ENCODE assay signal across 8 mouse cellular contexts in genomic region chr17:33718384-33718881, GRCm38 (mm10). TPM values are rescaled to one million over a fixed set of nuclear protein-coding genes. Genes with fewer than 3 reads are reported as not detected.
DNase-seq lines count a peak whose midpoint lies in the region; ATAC-seq lines count a peak whose summit lies in the region.

TSS of gene March2 (minus strand) at chr17:33718670.

- H3K27me3 ChIP-seq in hindbrain, embryonic 15.5 days, result no peaks in the 10 kb centered on the region

- peak; percentile 96 for DNase-seq in T-cell, adult 2 months (ENCODE audit: low spot score)
- peak; percentile 94 to 96 for DNase-seq in cerebellum, postnatal 36 days
- DNase-seq in frontal cortex, postnatal 36 days (ENCODE audit: low spot score in 2 of 2), result peak; percentile 94 to 97
- peak; percentile 95 for DNase-seq in left cerebral cortex, adult 11 months (ENCODE audit: low spot score)
- DNase-seq in lung, postnatal 4 days, result peak; percentile 98 to 99
- peak; percentile 92 for DNase-seq in retina, postnatal 7 days (ENCODE audit: low read depth, low spot score)
- peak; percentile 87 for DNase-seq in urinary bladder, adult 2 months (ENCODE audit: low spot score)

- no peaks in the 10 kb centered on the region for H3K36me3 ChIP-seq in hindbrain, embryonic 15.5 days

- no peaks in the 10 kb centered on the region for H3K9me3 ChIP-seq in hindbrain, embryonic 15.5 days

- ATAC-seq in hindbrain, embryonic 15.5 days (ENCODE audit: low FRiP score, low read depth), result peak; percentile 100

- peak within 1 kb of the TSS; percentile 51 for H3K4me3 ChIP-seq in hindbrain, embryonic 15.5 days

- no peak within 1 kb of the TSS for H3K27ac ChIP-seq in hindbrain, embryonic 15.5 days (replicated peaks)

- peak within 1 kb of the TSS; percentile 40 for H3K9ac ChIP-seq in hindbrain, embryonic 15.5 days

- H3K4me2 ChIP-seq in hindbrain, embryonic 15.5 days, result peak within 1 kb of the TSS; percentile 75

- H3K4me1 ChIP-seq in hindbrain, embryonic 15.5 days (replicated peaks), result peaks cover 11% of the 10 kb centered on the region; the same call in 1 of the 2 replicates

- WGBS in hindbrain, embryonic 15.5 days, result under 1% methylated on average over 40 of the region's 46 CpGs

RNA-seq across cellular contexts. Expression of gene March2, which starts in this region (rescaled TPM):
- polyA plus RNA-seq in hindbrain, embryonic 15.5 days (2015; fragmentation: Nextera tagmentation; extraction: Ambion mirVana), result 84.6 and 86.7 TPM in 2 replicates
- polyA plus RNA-seq in urinary bladder, adult 2 months (2012; rRNA removed), result 106 and 118 TPM in 2 replicates
